28 mouse cellular contexts compared by ENCODE assay signal in genomic region chr7:107607766-107608165, GRCm38 (mm10). TPM values are rescaled to one million over a fixed set of nuclear protein-coding genes. Genes with fewer than 3 reads are reported as not detected.
DNase-seq lines count a peak whose midpoint lies in the region; ATAC-seq lines count a peak whose summit lies in the region.
"Had no signal": no experiment of that assay in that cellular context is flagged by ENCODE, and none has a peak within 500 bp of the region (broad histone marks: within the 10 kb centered on the region; RNA-seq: fewer than 3 reads in every experiment).

No protein-coding gene starts in this region.

- ATAC-seq in hematopoietic stem cell, adult 5-6 weeks (replicated peaks in 1 of 2; ENCODE audit: insufficient read depth in 1 of 2, low FRiP score in 2 of 2, low TSS enrichment in 1 of 2, low read depth in 1 of 2, poor library complexity in 2 of 2, severe bottlenecking in 2 of 2), result peak; percentile 31 to 46; a peak in 2 of 4 replicates
- peak; percentile 47; the same call in 1 of the 2 replicates for ATAC-seq in monocyte, adult 5-6 weeks (replicated peaks; ENCODE audit: insufficient number of reproducible peaks, low FRiP score, low TSS enrichment, poor library complexity, severe bottlenecking)
- ATAC-seq: forebrain, embryonic 14.5 days; forebrain, postnatal 0 days; intestine, embryonic 15.5 days; Patski had no signal

- peak; percentile 76 for DNase-seq in heart, adult 11 months
- no peak for DNase-seq in heart, postnatal 14 days
- DNase-seq in frontal cortex, adult 2 months (ENCODE audit: extremely low spot score in 1 of 2, low spot score in 1 of 2), result no peak
- DNase-seq in kidney, adult 11 months, result no peak
- DNase-seq in lung, postnatal 36 days, result no peak
- DNase-seq: adrenal gland, postnatal 10 days; adrenal gland, postnatal 36 days; cerebellum, adult 11-12 months; cerebellum, adult 9-10 months; cerebellum, postnatal 14 days; forebrain, postnatal 0 days; gastrocnemius, postnatal 25 days; heart, adult 18-20 months; heart, postnatal 10 days; heart, postnatal 4 days had no signal

- intact Hi-C loops in heart, postnatal 14 days (cut with DNase I), result no loop called here

RNA-seq across cellular contexts. Expression of gene Ppfibp2, which starts 12.8 kb away (rescaled TPM):
- 10 to 100 TPM; 15.9 to 17.0 TPM for total RNA-seq in heart, postnatal 14 days (2021)
- 13.7 and 14.3 TPM in 2 replicates for total RNA-seq in hematopoietic stem cell, adult 5-6 weeks (2017)
- total RNA-seq in monocyte, adult 5-6 weeks (2017), result 7.1 to 20.0 TPM (median 12.9 TPM) in 3 replicates
- polyA plus RNA-seq in frontal cortex, adult 2 months (2012; rRNA removed), result 6.7 and 8.0 TPM in 2 replicates
- polyA plus RNA-seq: G1E had no signal

RNA-seq across cellular contexts. Expression of gene 5330417H12Rik, which starts 17.2 kb away (rescaled TPM):
- not detected for total RNA-seq in heart, postnatal 14 days (2021)
- total RNA-seq in hematopoietic stem cell, adult 5-6 weeks (2017), result not detected in 2 replicates
- not detected in 3 replicates for total RNA-seq in monocyte, adult 5-6 weeks (2017)
- polyA plus RNA-seq in frontal cortex, adult 2 months (2012; rRNA removed), result not detected in 2 replicates
- total RNA-seq: adrenal gland, adult 18-20 months; adrenal gland, postnatal 10 days; adrenal gland, postnatal 36 days; forebrain, postnatal 0 days; G1E; gastrocnemius, adult 8-10 months; gastrocnemius, postnatal 25 days; heart, adult 18-20 months; heart, postnatal 10 days; heart, postnatal 4 days had no signal
- polyA plus RNA-seq: forebrain, embryonic 11.5 days; forebrain, embryonic 14.5 days; forebrain, postnatal 0 days; G1E; heart, embryonic 12.5 days; heart, embryonic 15.5 days; hindbrain, embryonic 12.5 days; hindbrain, embryonic 15.5 days; intestine, embryonic 15.5 days; Patski had no signal

RNA-seq across cellular contexts. Expression of gene Olfml1, which starts 40.5 kb away (rescaled TPM):
- total RNA-seq in heart, postnatal 14 days (2021), result 1 to 10 TPM; 5.6 to 9.0 TPM
- 0.31 TPM in 1 of 2 replicates, not detected in the other for total RNA-seq in hematopoietic stem cell, adult 5-6 weeks (2017)
- total RNA-seq in monocyte, adult 5-6 weeks (2017), result not detected in 3 replicates
- 10.2 and 10.8 TPM in 2 replicates for polyA plus RNA-seq in frontal cortex, adult 2 months (2012; rRNA removed)
- total RNA-seq: G1E had no signal
- polyA plus RNA-seq: G1E, Patski had no signal
